Mouse (Mus musculus) lung, embryonic 15.5 days (tissue): ENCODE measurements at regions not wholly inside any gene's neighbourhood (a gene's known extent, or its start where the extent isn't known, plus 50 kb on each side); places are given as distances from the start of the nearest gene placed in this dataset.
"Not testable (repeated sequence)": the region's sequence is repeated elsewhere in the genome, so short reads cannot be mapped to it uniquely, and the experiment has no call there.

ENCODE experiments used
- ATAC-seq: fragments of 200-750 bp; cut with Nextera tagmentation; 2 replicates; pipeline ENCODE4 v1.8.0; 2017; ENCODE audit warnings: moderate number of reproducible peaks, borderline replicate concordance; ENCODE audit not compliant: low FRiP score, low TSS enrichment; ENCODE audit errors: extremely low read depth
- H3K27ac ChIP-seq: fragments of 300-500 bp; sonication (generic); 2 replicates; pipeline ENCODE4 v1.5.1; 2015; ENCODE audit warnings: moderate library complexity, mild to moderate bottlenecking, inconsistent platforms
- H3K27me3 ChIP-seq: fragments of 300-500 bp; sonication (generic); 2 replicates; pipeline ENCODE4 v1.6.1; 2015; ENCODE audit warnings: inconsistent platforms
- H3K36me3 ChIP-seq: fragments of 300-500 bp; sonication (generic); 2 replicates; pipeline ENCODE4 v1.6.1; 2015; ENCODE audit warnings: inconsistent platforms
- H3K4me1 ChIP-seq: fragments of 300-500 bp; sonication (generic); 2 replicates; pipeline ENCODE4 v1.6.1; 2015; ENCODE audit warnings: inconsistent platforms
- H3K4me2 ChIP-seq: fragments of 300-500 bp; sonication (generic); 2 replicates; pipeline ENCODE4 v1.6.1; 2015; ENCODE audit warnings: inconsistent platforms, mild to moderate bottlenecking, moderate library complexity
- H3K4me3 ChIP-seq: fragments of 300-500 bp; sonication (generic); 2 replicates; pipeline ENCODE4 v1.5.1; 2015; ENCODE audit warnings: mild to moderate bottlenecking, inconsistent platforms
- H3K9ac ChIP-seq: fragments of 300-500 bp; sonication (generic); 2 replicates; pipeline ENCODE4 v1.6.1; 2015; ENCODE audit warnings: inconsistent platforms
- H3K9me3 ChIP-seq: fragments of 300-500 bp; sonication (generic); 2 replicates; pipeline ENCODE4 v1.6.1; 2016; ENCODE audit warnings: inconsistent platforms
- WGBS: fragments of 180-500 bp; shearing (Covaris S2); methylation state at CpG from one replicate; pipeline ENCODE4 v1.1.7; 2015; 5-methylcytosine and 5-hydroxymethylcytosine counted together

- H3K4me1 ChIP-seq: no peaks in the 10 kb centered on the region
- no peak overlapping the region for H3K27ac ChIP-seq
- H3K9ac ChIP-seq: no peak overlapping the region
- ATAC-seq: no peak
- H3K4me2 ChIP-seq: no peak overlapping the region
- no peaks in the 10 kb centered on the region for H3K9me3 ChIP-seq
- WGBS: 56% methylated on average over 1 of the region's 1 CpGs
- no peaks in the 10 kb centered on the region for H3K36me3 ChIP-seq
- no peaks in the 10 kb centered on the region for H3K27me3 ChIP-seq
- H3K4me3 ChIP-seq: no peak overlapping the region
These were observed 56.2 kb downstream of the Speer3 start for GRCm38 (mm10) chr5:13847571-13847970.

- not testable (repeated sequence) for H3K4me1 ChIP-seq, H3K4me2 ChIP-seq, H3K36me3 ChIP-seq, ATAC-seq, H3K9me3 ChIP-seq, H3K27me3 ChIP-seq, H3K9ac ChIP-seq, H3K4me3 ChIP-seq
- WGBS: 54% methylated on average over 6 of the region's 6 CpGs
- 0 out of 2 replicates have a peak overlapping the region, but pooled peaks have one; percentile 37 for H3K27ac ChIP-seq
These were observed 88.8 kb downstream of the Speer3 start for GRCm38 (mm10) chr5:13880236-13880635.

GRCm38 (mm10) chr5:13888415-13888814 lies 97.0 kb downstream of the Speer3 start:
- no peaks in the 10 kb centered on the region for H3K9me3 ChIP-seq

GRCm38 (mm10) chr5:13908257-13908656 lies 116.8 kb upstream of the Sema3e start:
- Histone ChIP-seq H3K4me1 (no peaks in the 10 kb centered on the region), H3K4me2 (no peak overlapping the region), H3K4me3 (no peak overlapping the region), H3K9ac (no peak overlapping the region), H3K36me3 (no peaks in the 10 kb centered on the region), H3K9me3 (no peaks in the 10 kb centered on the region), H3K27ac (no peak overlapping the region), H3K27me3 (no peaks in the 10 kb centered on the region)
- WGBS: 37% methylated on average over 3 of the region's 3 CpGs
- no peak for ATAC-seq

More at GRCm38 (mm10) chr5:13888415-13888814, 97.0 kb downstream of the Speer3 start:
- no peaks in the 10 kb centered on the region for H3K36me3 ChIP-seq
- H3K27ac ChIP-seq: no peak overlapping the region
- H3K4me3 ChIP-seq: no peak overlapping the region
- no peak overlapping the region for H3K4me2 ChIP-seq
- no peaks in the 10 kb centered on the region for H3K27me3 ChIP-seq
- ATAC-seq: no peak
- no peak overlapping the region for H3K9ac ChIP-seq
- H3K4me1 ChIP-seq: no peaks in the 10 kb centered on the region

GRCm38 (mm10) chr5:13917355-13917754 lies 107.7 kb upstream of the Sema3e start:
- Histone ChIP-seq H3K4me2 (no peak overlapping the region), H3K4me1 (peaks cover 3% of the 10 kb centered on the region; the same call in 1 of the 2 replicates), H3K27ac (no peak overlapping the region), H3K27me3 (no peaks in the 10 kb centered on the region), H3K36me3 (no peaks in the 10 kb centered on the region), H3K9ac (no peak overlapping the region), H3K9me3 (no peaks in the 10 kb centered on the region), H3K4me3 (no peak overlapping the region)
- no peak for ATAC-seq
- WGBS: 74% methylated on average over 2 of the region's 2 CpGs

GRCm38 (mm10) chr5:13922295-13922694 lies 102.8 kb upstream of the Sema3e start:
- Histone ChIP-seq H3K36me3 (no peaks in the 10 kb centered on the region), H3K4me1 (peaks cover 6% of the 10 kb centered on the region), H3K27ac (no peak overlapping the region), H3K27me3 (no peaks in the 10 kb centered on the region), H3K4me3 (no peak overlapping the region), H3K9ac (no peak overlapping the region), H3K4me2 (no peak overlapping the region), H3K9me3 (no peaks in the 10 kb centered on the region)
- ATAC-seq: no peak
- WGBS: 27% methylated on average over 4 of the region's 4 CpGs

- 30% methylated on average over 2 of the region's 2 CpGs for WGBS
- Histone ChIP-seq H3K36me3 (no peaks in the 10 kb centered on the region), H3K27ac (no peak overlapping the region), H3K4me1 (no peaks in the 10 kb centered on the region), H3K27me3 (no peaks in the 10 kb centered on the region), H3K9me3 (no peaks in the 10 kb centered on the region), H3K9ac (no peak overlapping the region), H3K4me3 (no peak overlapping the region), H3K4me2 (no peak overlapping the region)
- ATAC-seq: no peak
These were observed 94.1 kb upstream of the Sema3e start for GRCm38 (mm10) chr5:13931011-13931410.

GRCm38 (mm10) chr5:13951346-13951745 lies 73.7 kb upstream of the Sema3e start:
- Histone ChIP-seq H3K4me2 (no peak overlapping the region), H3K36me3 (no peaks in the 10 kb centered on the region), H3K4me1 (no peaks in the 10 kb centered on the region), H3K9me3 (no peaks in the 10 kb centered on the region), H3K27ac (no peak overlapping the region), H3K27me3 (no peaks in the 10 kb centered on the region), H3K4me3 (no peak overlapping the region), H3K9ac (no peak overlapping the region)
- no peak for ATAC-seq

- H3K4me3 ChIP-seq: no peak overlapping the region
- H3K27me3 ChIP-seq: no peaks in the 10 kb centered on the region
- H3K4me2 ChIP-seq: no peak overlapping the region
- H3K9ac ChIP-seq: no peak overlapping the region
- 86% methylated on average over 1 of the region's 1 CpGs for WGBS
- ATAC-seq: no peak
- H3K36me3 ChIP-seq: no peaks in the 10 kb centered on the region
- no peaks in the 10 kb centered on the region for H3K9me3 ChIP-seq
- no peak overlapping the region for H3K27ac ChIP-seq
- H3K4me1 ChIP-seq: 0 out of 2 replicates have a peak, but pooled peaks cover 6% of the 10 kb centered on the region
These were observed 69.5 kb upstream of the Sema3e start for GRCm38 (mm10) chr5:13955616-13956015.

- Histone ChIP-seq H3K4me2 (no peak overlapping the region), H3K4me1 (0 out of 2 replicates have a peak, but pooled peaks cover 6% of the 10 kb centered on the region), H3K36me3 (no peaks in the 10 kb centered on the region), H3K9ac (no peak overlapping the region), H3K27ac (peak overlapping the region; percentile 47), H3K27me3 (no peaks in the 10 kb centered on the region), H3K9me3 (no peaks in the 10 kb centered on the region), H3K4me3 (no peak overlapping the region)
- ATAC-seq: peak; percentile 93
- 13% methylated on average over 4 of the region's 4 CpGs for WGBS
These were observed 65.5 kb upstream of the Sema3e start for GRCm38 (mm10) chr5:13959575-13959974.

GRCm38 (mm10) chr5:13965901-13966300 lies 59.2 kb upstream of the Sema3e start:
- no peak for ATAC-seq
- Histone ChIP-seq H3K4me3 (no peak overlapping the region), H3K9ac (no peak overlapping the region), H3K4me1 (no peaks in the 10 kb centered on the region), H3K9me3 (no peaks in the 10 kb centered on the region), H3K4me2 (no peak overlapping the region), H3K36me3 (no peaks in the 10 kb centered on the region), H3K27me3 (no peaks in the 10 kb centered on the region), H3K27ac (no peak overlapping the region)
- WGBS: 68% methylated on average over 2 of the region's 2 CpGs

- no peak overlapping the region for H3K27ac ChIP-seq
- no peak overlapping the region for H3K4me3 ChIP-seq
- no peak for ATAC-seq
- WGBS: 45% methylated on average over 3 of the region's 3 CpGs
- H3K27me3 ChIP-seq: no peaks in the 10 kb centered on the region
- no peak overlapping the region for H3K9ac ChIP-seq
- no peaks in the 10 kb centered on the region for H3K4me1 ChIP-seq
- no peaks in the 10 kb centered on the region for H3K36me3 ChIP-seq
- no peak overlapping the region for H3K4me2 ChIP-seq
- H3K9me3 ChIP-seq: no peaks in the 10 kb centered on the region
These were observed 50.4 kb upstream of the Sema3e start for GRCm38 (mm10) chr5:13974664-13975063.
